Mouse (Mus musculus) lung, adult 2 months (tissue): ENCODE data around the gene Mrps2. TPM values are rescaled to one million over a fixed set of nuclear protein-coding genes. Genes with fewer than 3 reads are reported as not detected.

Source experiments
- DNase-seq: peaks from one replicate; pipeline ENCODE4 v3.0.0; 2022
- H3K4me1 ChIP-seq: fragments of 200-500 bp; 2 replicates; pipeline ENCODE4 v1.6.1; 2011; ENCODE audit warnings: low read length; ENCODE audit not compliant: control insufficient read depth, insufficient read depth
- H3K4me3 ChIP-seq: fragments of 200-500 bp; replicated peaks from 2 replicates; pipeline ENCODE3; 2011; ENCODE audit warnings: low read depth, mild to moderate bottlenecking, control low read depth, low read length; ENCODE audit errors: extremely low read depth
- CTCF ChIP-seq: fragments of 200-500 bp; IDR thresholded peaks from 2 replicates; pipeline ENCODE4 v1.5.1; 2011; ENCODE audit warnings: mild to moderate bottlenecking, low read length, control low read depth; ENCODE audit not compliant: insufficient read depth
- POLR2A ChIP-seq: fragments of 200-500 bp; IDR thresholded peaks from 2 replicates; pipeline ENCODE4 v1.6.1; 2011; ENCODE audit warnings: low read depth, mild to moderate bottlenecking, control low read depth, low read length, borderline replicate concordance; ENCODE audit errors: extremely low read depth
- WGBS: fragments of 180-500 bp; shearing (Covaris S2); methylation state at CpG from one replicate; pipeline ENCODE4 v1.1.7; 2018; 5-methylcytosine and 5-hydroxymethylcytosine counted together
- polyA plus RNA-seq: library from polyadenylated mRNA; depleted of rRNA; stranded (reverse); fragments of >200 nt; gene quantifications from 2 replicates; pipeline ENCODE4 v1.2.3, GENCODE M21; 2012; rRNA removed

The Mrps2 gene
- 22.2 and 25.1 TPM in 2 replicates for polyA plus RNA-seq

- peak within 1 kb of the TSS; percentile 89 for H3K4me3 ChIP-seq
- DNase-seq: peak; percentile 77
- peaks cover 2% of the 10 kb centered on the region; the same call in 1 of the 2 replicates for H3K4me1 ChIP-seq
- WGBS: under 1% methylated on average over 51 of the region's 52 CpGs
- TF ChIP-seq POLR2A (peak; percentile 58; the same call in 1 of the 2 replicates), CTCF (peak; percentile 60)
Observed at GRCm38 (mm10) chr2:28467860-28468485, at the start of gene Mrps2. Gene Mrps2 (plus strand): TSS chr2:28468066.

GRCm38 (mm10) chr2:28419898-28420297, 48.0 kb upstream of the Mrps2 start:
- Histone ChIP-seq H3K4me1 (no peaks in the 10 kb centered on the region), H3K4me3 (no peak overlapping the region)
- 29% methylated on average over 4 of the region's 4 CpGs for WGBS
- DNase-seq: peak; percentile 75
- TF ChIP-seq POLR2A: no peak
- peak; percentile 81 for TF ChIP-seq CTCF

- WGBS: 27% methylated on average over 3 of the region's 3 CpGs
- no peak for DNase-seq
- H3K4me3 ChIP-seq: no peak overlapping the region
- TF ChIP-seq CTCF: peak; percentile 49
- no peak for TF ChIP-seq POLR2A
- no peaks in the 10 kb centered on the region for H3K4me1 ChIP-seq
Observed at GRCm38 (mm10) chr2:28423167-28423566, 44.7 kb upstream of the Mrps2 start.

- DNase-seq: no peak
- no peak overlapping the region for H3K4me3 ChIP-seq
- WGBS: 76% methylated on average over 6 of the region's 6 CpGs
- no peaks in the 10 kb centered on the region for H3K4me1 ChIP-seq
- no peak for TF ChIP-seq POLR2A
- TF ChIP-seq CTCF: no peak
Observed at GRCm38 (mm10) chr2:28427226-28427625, 40.6 kb upstream of the Mrps2 start.

GRCm38 (mm10) chr2:28430846-28431245, 37.0 kb upstream of the Mrps2 start:
- Histone ChIP-seq H3K4me1 (peaks cover 3% of the 10 kb centered on the region; the same call in 1 of the 2 replicates), H3K4me3 (no peak overlapping the region)
- no peak for DNase-seq
- WGBS: 48% methylated on average over 6 of the region's 6 CpGs
- TF ChIP-seq POLR2A (no peak), CTCF (no peak)

GRCm38 (mm10) chr2:28432811-28433210, 35.1 kb upstream of the Mrps2 start:
- Histone ChIP-seq H3K4me1 (peaks cover 3% of the 10 kb centered on the region; the same call in 1 of the 2 replicates), H3K4me3 (no peak overlapping the region)
- whole genome bisulfite sequencing: 11% methylated on average over 1 of the region's 1 CpGs
- peak; percentile 20 for DNase-seq
- TF ChIP-seq POLR2A: no peak
- no peak for TF ChIP-seq CTCF

GRCm38 (mm10) chr2:28433512-28433911, 34.4 kb upstream of the Mrps2 start:
- no peak for TF ChIP-seq CTCF
- TF ChIP-seq POLR2A: no peak
- WGBS: 11% methylated on average over 1 of the region's 2 CpGs
- Histone ChIP-seq H3K4me1 (peaks cover 3% of the 10 kb centered on the region; the same call in 1 of the 2 replicates), H3K4me3 (no peak overlapping the region)
- DNase-seq: no peak

GRCm38 (mm10) chr2:28435401-28435800, 32.5 kb upstream of the Mrps2 start:
- WGBS: 86% methylated on average over 11 of the region's 11 CpGs
- Histone ChIP-seq H3K4me3 (no peak overlapping the region), H3K4me1 (peaks cover 3% of the 10 kb centered on the region; the same call in 1 of the 2 replicates)
- no peak for DNase-seq
- TF ChIP-seq POLR2A: no peak
- no peak for TF ChIP-seq CTCF

- H3K4me1 ChIP-seq: no peaks in the 10 kb centered on the region
- TF ChIP-seq POLR2A (no peak), CTCF (no peak)
- WGBS: 32% methylated on average over 6 of the region's 6 CpGs
- no peak overlapping the region for H3K4me3 ChIP-seq
- no peak for DNase-seq
Observed at GRCm38 (mm10) chr2:28440842-28441241, 27.0 kb upstream of the Mrps2 start.

GRCm38 (mm10) chr2:28445082-28445481, 22.8 kb upstream of the Mrps2 start:
- 81% methylated on average over 4 of the region's 4 CpGs for WGBS
- Histone ChIP-seq H3K4me1 (0 out of 2 replicates have a peak, but pooled peaks cover 3% of the 10 kb centered on the region), H3K4me3 (no peak overlapping the region)
- TF ChIP-seq CTCF (no peak), POLR2A (no peak)
- no peak for DNase-seq

GRCm38 (mm10) chr2:28446181-28446514, 21.7 kb upstream of the Mrps2 start:
- no peak for TF ChIP-seq POLR2A
- TF ChIP-seq CTCF: no peak
- no peak for DNase-seq
- H3K4me1 ChIP-seq: 0 out of 2 replicates have a peak, but pooled peaks cover 3% of the 10 kb centered on the region
- peak overlapping the region; percentile 42 for H3K4me3 ChIP-seq
- WGBS: 10% methylated on average over 5 of the region's 5 CpGs
